Mouse (Mus musculus): ENCODE data around the gene Prpf4b. TPM values are rescaled to one million over a fixed set of nuclear protein-coding genes. Genes with fewer than 3 reads are reported as not detected.
"Not testable (repeated sequence)": the region's sequence is repeated elsewhere in the genome, so short reads cannot be mapped to it uniquely, and the experiment has no call there.

Prpf4b gene
- total RNA-seq, 2 experiments from 2014 or later: 29.2 to 31.1 TPM

GRCm38 (mm10) chr13:34873801-34874681, 1.1 kb upstream of the Prpf4b start:
- peak overlapping the region; percentile 100 for H3K4me3 ChIP-seq
- TF ChIP-seq CTCF (IDR thresholded peaks at IDR 0.05): no peak
- peak overlapping the region; percentile 98 for H3K27ac ChIP-seq
- peak; percentile 97 for DNase-seq
- intact Hi-C loops (cut with DNase I): loop anchor here (5.0 to 10.0 kb wide), 3 partner anchors 52 to 687 kb away; no protein-coding TSS in a partner anchor

- intact Hi-C loops (cut with DNase I): loop anchor here (5.0 to 10.0 kb wide), 3 partner anchors 52 to 687 kb away; no protein-coding TSS in a partner anchor
- Histone ChIP-seq H3K4me3 (peak overlapping the region; percentile 100), H3K27ac (peak overlapping the region; percentile 98)
- peak; percentile 33 for DNase-seq
Observed at GRCm38 (mm10) chr13:34874736-34875135, 366 bp upstream of the Prpf4b start.

- Histone ChIP-seq H3K27ac (peak overlapping the region; percentile 98), H3K4me3 (peak overlapping the region; percentile 100)
- peak; percentile 67 for TF ChIP-seq CTCF (IDR thresholded peaks at IDR 0.05)
- intact Hi-C loops (cut with DNase I): loop anchor here (10.0 kb wide), 1 partner anchor 119 kb away; no protein-coding TSS in a partner anchor
- peak; percentile 80 for DNase-seq
Observed at GRCm38 (mm10) chr13:34875741-34876445, 791 bp downstream of the Prpf4b start.

- no peak for DNase-seq
- H3K4me3 ChIP-seq: peak overlapping the region; percentile 100
- H3K27ac ChIP-seq: peak overlapping the region; percentile 98
- TF ChIP-seq CTCF (IDR thresholded peaks at IDR 0.05): no peak
- intact Hi-C loops (cut with DNase I): loop anchor here (10.0 kb wide), 1 partner anchor 118 kb away; no protein-coding TSS in a partner anchor
Observed at GRCm38 (mm10) chr13:34876481-34876880, 1.4 kb downstream of the Prpf4b start.

GRCm38 (mm10) chr13:34892871-34893270, 17.8 kb downstream of the Prpf4b start:
- intact Hi-C loops (cut with DNase I): no loop called here
- Histone ChIP-seq H3K4me3 (no peak overlapping the region), H3K27ac (no peak overlapping the region)
- no peak for DNase-seq
- no peak for TF ChIP-seq CTCF (IDR thresholded peaks at IDR 0.05)

- DNase-seq: no peak
- Histone ChIP-seq H3K27ac (no peak overlapping the region), H3K4me3 (no peak overlapping the region)
- intact Hi-C loops (cut with DNase I): no loop called here
- TF ChIP-seq CTCF (IDR thresholded peaks at IDR 0.05): no peak
Observed at GRCm38 (mm10) chr13:34914614-34915013, 39.5 kb downstream of the Prpf4b start.

- no peak for TF ChIP-seq CTCF (IDR thresholded peaks at IDR 0.05)
- DNase-seq: peak; percentile 18
- H3K27ac ChIP-seq: no peak overlapping the region
- peak overlapping the region; percentile 58 for H3K4me3 ChIP-seq
- intact Hi-C loops (cut with DNase I): no loop called here
Observed at GRCm38 (mm10) chr13:34916520-34917167, 41.5 kb downstream of the Prpf4b start.

- no peak within 1 kb of the TSS for H3K27ac ChIP-seq
- intact Hi-C loops (cut with DNase I): no loop called here
- no peak for DNase-seq
- H3K4me3 ChIP-seq: no peak within 1 kb of the TSS
- no peak for TF ChIP-seq CTCF (IDR thresholded peaks at IDR 0.05)
Observed at GRCm38 (mm10) chr13:34924210-34924609, 49.1 kb downstream of the Prpf4b start, which contains the start of the genes Fam217a and 4933417A18Rik. TSS of gene Fam217a (minus strand) at chr13:34924310. TSS of gene 4933417A18Rik (plus strand) at chr13:34924409.

- no peak for DNase-seq
- TF ChIP-seq CTCF (IDR thresholded peaks at IDR 0.05): no peak
- intact Hi-C loops (cut with DNase I): no loop called here
Observed at GRCm38 (mm10) chr13:34934931-34935644, 60.0 kb downstream of the Prpf4b start.

GRCm38 (mm10) chr13:34942370-34942769, 67.3 kb downstream of the Prpf4b start:
- no peak for DNase-seq
- Histone ChIP-seq H3K27ac (no peak overlapping the region), H3K4me3 (no peak overlapping the region)
- intact Hi-C loops (cut with DNase I): no loop called here
- no peak for TF ChIP-seq CTCF (IDR thresholded peaks at IDR 0.05)

More at GRCm38 (mm10) chr13:34934931-34935644, 60.0 kb downstream of the Prpf4b start:
- Histone ChIP-seq H3K4me3 (no peak overlapping the region), H3K27ac (no peak overlapping the region)

- DNase-seq; H3K27ac ChIP-seq; intact Hi-C loops (cut with DNase I); H3K4me3 ChIP-seq: not testable (repeated sequence)
Observed at GRCm38 (mm10) chr13:34951437-34951836, 76.3 kb downstream of the Prpf4b start.

Other genes with a start within 250 kb of the Prpf4b start
- 1 to 10 TPM; 3.6 to 8.6 TPM for gene Pxdc1, start 221.8 kb upstream of the Prpf4b start, total RNA-seq (2021)
- gene Fam50b, start 140.5 kb upstream of the Prpf4b start, total RNA-seq (2021): not detected
- under 1 TPM in 1 of 2 experiments, not detected in 1; 0.13 TPM for gene Fam217a, start 49.0 kb downstream of the Prpf4b start, total RNA-seq (2021)
- gene 4933417A18Rik, start 49.1 kb downstream of the Prpf4b start, total RNA-seq (2021): not detected
- gene Eci3, start 88.5 kb downstream of the Prpf4b start, total RNA-seq (2021): under 1 TPM; 0.64 to 0.73 TPM
- gene Eci2, start 151.8 kb downstream of the Prpf4b start, total RNA-seq (2021): 100 to 1,000 TPM in 1 of 2 experiments, 10 to 100 TPM in 1; 83.2 to 106 TPM

Data from gastrocnemius, adult 2 months (tissue).